Mouse (Mus musculus): ENCODE data around the gene Kat2a. TPM values are rescaled to one million over a fixed set of nuclear protein-coding genes. Genes with fewer than 3 reads are reported as not detected.

Kat2a gene
- polyA plus RNA-seq (2017; shearing (Covaris generic)): 10 to 100 TPM; 41.8 to 50.3 TPM

GRCm38 (mm10) chr11:100711783-100712615 is at the start of gene Kat2a:
Gene Kat2a (minus strand): TSS chr11:100712465.

GRCm38 (mm10) chr11:100759611-100760233 is 47.5 kb upstream of the Kat2a start, which contains the start of gene Kcnh4:
Gene Kcnh4 (minus strand): TSS chr11:100759942.

GRCm38 (mm10) chr11:100738066-100738604 is 25.9 kb upstream of the Kat2a start, which contains the start of gene Rab5c:
Gene Rab5c (minus strand): TSS chr11:100738215.

GRCm38 (mm10) chr11:100713735-100714533 is 1.7 kb upstream of the Kat2a start, which contains the start of gene Hspb9:
Gene Hspb9 (plus strand): TSS chr11:100713850.

GRCm38 (mm10) chr11:100703851-100704531 is 8.3 kb downstream of the Kat2a start, which contains the start of gene Dhx58:
Gene Dhx58 (minus strand): TSS chr11:100704271.

GRCm38 (mm10) chr11:100692164-100692616 is 20.1 kb downstream of the Kat2a start, which contains the start of gene Zfp385c:
Gene Zfp385c (minus strand): TSS chr11:100692455.

Other genes starting within 250 kb of the Kat2a start
- gene Klhl11, start 239.7 kb downstream of the Kat2a start, polyA plus RNA-seq (2017; shearing (Covaris generic)): 1 to 10 TPM; 2.4 to 4.5 TPM
- 100 to 1,000 TPM in 1 of 2 experiments, 10 to 100 TPM in 1; 94.4 to 139 TPM for gene Acly, start 184.5 kb downstream of the Kat2a start, polyA plus RNA-seq (2017; shearing (Covaris generic))
- gene Ttc25, start 166.9 kb downstream of the Kat2a start, polyA plus RNA-seq (2017; shearing (Covaris generic)): 1 to 10 TPM in 1 of 2 experiments, under 1 TPM in 1; 0.16 to 1.3 TPM
- 100 to 1,000 TPM; 373 to 396 TPM for gene Cnp, start 137.6 kb downstream of the Kat2a start, polyA plus RNA-seq (2017; shearing (Covaris generic))
- gene Nkiras2, start 93.2 kb downstream of the Kat2a start, polyA plus RNA-seq (2017; shearing (Covaris generic)): 10 to 100 TPM; 28.6 to 31.5 TPM
- 100 to 1,000 TPM; 424 to 540 TPM for gene Dnajc7, start 92.3 kb downstream of the Kat2a start, polyA plus RNA-seq (2017; shearing (Covaris generic))
- under 1 TPM; 0.23 to 0.85 TPM for gene Zfp385c, start 20.0 kb downstream of the Kat2a start, polyA plus RNA-seq (2017; shearing (Covaris generic))
- 10 to 100 TPM; 20.8 to 33.7 TPM for gene Dhx58, start 8.2 kb downstream of the Kat2a start, polyA plus RNA-seq (2017; shearing (Covaris generic))
- gene Hspb9, start 1.4 kb upstream of the Kat2a start, polyA plus RNA-seq (2017; shearing (Covaris generic)): 1 to 10 TPM in 1 of 2 experiments, under 1 TPM in 1; 0.65 to 1.3 TPM
- 100 to 1,000 TPM in 1 of 2 experiments, 10 to 100 TPM in 1; 75.3 to 112 TPM for gene Rab5c, start 25.8 kb upstream of the Kat2a start, polyA plus RNA-seq (2017; shearing (Covaris generic))
- gene Kcnh4, start 47.5 kb upstream of the Kat2a start, polyA plus RNA-seq (2017; shearing (Covaris generic)): under 1 TPM in 1 of 2 experiments, not detected in 1; 0.04 TPM
- not detected for gene Hcrt, start 50.5 kb upstream of the Kat2a start, polyA plus RNA-seq (2017; shearing (Covaris generic))
- 1 to 10 TPM; 1.2 to 4.5 TPM for gene Ghdc, start 58.5 kb upstream of the Kat2a start, polyA plus RNA-seq (2017; shearing (Covaris generic))
- 100 to 1,000 TPM in 1 of 2 experiments, 10 to 100 TPM in 1; 92.0 to 154 TPM for gene Stat5b, start 138.3 kb upstream of the Kat2a start, polyA plus RNA-seq (2017; shearing (Covaris generic))
- 10 to 100 TPM; 75.2 to 88.1 TPM for gene Stat5a, start 146.9 kb upstream of the Kat2a start, polyA plus RNA-seq (2017; shearing (Covaris generic))
- gene Stat3, start 227.1 kb upstream of the Kat2a start, polyA plus RNA-seq (2017; shearing (Covaris generic)): 100 to 1,000 TPM; 167 to 244 TPM